Mouse (Mus musculus) kidney, embryonic 14.5 days (tissue): Measurements from ENCODE around the gene Hist1h2bh. TPM values are rescaled to one million over a fixed set of nuclear protein-coding genes. Genes with fewer than 3 reads are reported as not detected.

ENCODE experiments used
- ATAC-seq: fragments of 200-750 bp; cut with Nextera tagmentation; 2 replicates; pipeline ENCODE4 v1.8.0; 2017; ENCODE audit warnings: moderate number of reproducible peaks, mild to moderate bottlenecking, moderate TSS enrichment, moderate library complexity; ENCODE audit not compliant: low FRiP score, low TSS enrichment
- H3K27ac ChIP-seq: fragments of 300-500 bp; sonication (generic); 2 replicates; pipeline ENCODE4 v1.5.1; 2014; ENCODE audit warnings: low read depth, mild to moderate bottlenecking, low read length, moderate library complexity, mixed read lengths
- H3K27me3 ChIP-seq: fragments of 300-500 bp; sonication (generic); 2 replicates; pipeline ENCODE4 v1.6.1; 2014; ENCODE audit warnings: mild to moderate bottlenecking, low read length; ENCODE audit not compliant: control insufficient read depth, insufficient read depth
- H3K36me3 ChIP-seq: fragments of 300-500 bp; sonication (generic); 2 replicates; pipeline ENCODE4 v1.6.1; 2014; ENCODE audit warnings: low read length, mixed read lengths; ENCODE audit not compliant: control insufficient read depth, insufficient read depth
- H3K4me1 ChIP-seq: fragments of 300-500 bp; sonication (generic); 2 replicates; pipeline ENCODE4 v1.6.1; 2014; ENCODE audit warnings: low read length, mixed read lengths; ENCODE audit not compliant: control insufficient read depth, insufficient read depth
- H3K4me2 ChIP-seq: fragments of 300-500 bp; sonication (generic); replicated peaks from 2 replicates; pipeline ENCODE4 v1.6.1; 2014; ENCODE audit warnings: low read depth, mild to moderate bottlenecking, low read length
- H3K4me3 ChIP-seq: fragments of 300-500 bp; sonication (generic); 2 replicates; pipeline ENCODE4 v1.5.1; 2014; ENCODE audit warnings: mild to moderate bottlenecking, low read length
- H3K9ac ChIP-seq: fragments of 300-500 bp; sonication (generic); 2 replicates; pipeline ENCODE4 v1.6.1; 2014; ENCODE audit warnings: low read depth, mild to moderate bottlenecking, low read length, moderate library complexity
- H3K9me3 ChIP-seq: fragments of 300-500 bp; sonication (generic); 2 replicates; pipeline ENCODE4 v1.6.1; 2016; ENCODE audit warnings: low read length; ENCODE audit not compliant: control insufficient read depth
- WGBS: fragments of 180-500 bp; shearing (Covaris S2); extraction: QIAGEN DNeasy Blood & Tissue Kit; methylation state at CpG from one replicate; pipeline ENCODE4 v1.1.7; 2014; 5-methylcytosine and 5-hydroxymethylcytosine counted together
- polyA plus RNA-seq: library from polyadenylated mRNA; unstranded; fragments of >200 nt; fragmentation: Nextera tagmentation; extraction: Ambion mirVana; gene quantifications from 2 replicates; pipeline ENCODE4 v1.2.1, GENCODE M21; 2014

Gene Hist1h2bh
- polyA plus RNA-seq, 1 experiment from 2014 or later: 1.4 TPM

DNA sequence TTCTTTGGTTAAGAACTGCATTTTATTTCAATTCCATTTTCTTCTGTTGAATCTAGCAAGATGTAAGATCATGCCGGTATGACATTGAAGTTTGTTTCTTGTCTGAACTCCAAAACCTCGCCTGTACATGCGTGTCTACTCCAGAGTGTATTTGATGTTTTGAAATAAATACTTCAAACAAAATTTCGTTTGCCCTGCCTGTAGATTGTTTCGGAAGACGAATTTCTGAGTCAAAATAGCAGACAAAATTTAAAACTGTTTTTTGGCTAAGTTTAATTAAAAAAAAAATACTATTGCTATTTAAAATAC lies 24.9 kb downstream of the Hist1h2bh start:
- H3K9ac ChIP-seq: no peak overlapping the region; the same call in 1 of the 2 replicates
- no peaks in the 10 kb centered on the region for H3K36me3 ChIP-seq
- H3K9me3 ChIP-seq: no peaks in the 10 kb centered on the region
- no peak for ATAC-seq
- H3K4me2 ChIP-seq: peak overlapping the region; percentile 90
- under 1% methylated on average over 6 of the region's 6 CpGs for WGBS
- peaks cover 3% of the 10 kb centered on the region; the same call in 1 of the 2 replicates for H3K4me1 ChIP-seq
- H3K27ac ChIP-seq: no peak overlapping the region
- peak overlapping the region; percentile 57 for H3K4me3 ChIP-seq
- H3K27me3 ChIP-seq: no peaks in the 10 kb centered on the region

DNA sequence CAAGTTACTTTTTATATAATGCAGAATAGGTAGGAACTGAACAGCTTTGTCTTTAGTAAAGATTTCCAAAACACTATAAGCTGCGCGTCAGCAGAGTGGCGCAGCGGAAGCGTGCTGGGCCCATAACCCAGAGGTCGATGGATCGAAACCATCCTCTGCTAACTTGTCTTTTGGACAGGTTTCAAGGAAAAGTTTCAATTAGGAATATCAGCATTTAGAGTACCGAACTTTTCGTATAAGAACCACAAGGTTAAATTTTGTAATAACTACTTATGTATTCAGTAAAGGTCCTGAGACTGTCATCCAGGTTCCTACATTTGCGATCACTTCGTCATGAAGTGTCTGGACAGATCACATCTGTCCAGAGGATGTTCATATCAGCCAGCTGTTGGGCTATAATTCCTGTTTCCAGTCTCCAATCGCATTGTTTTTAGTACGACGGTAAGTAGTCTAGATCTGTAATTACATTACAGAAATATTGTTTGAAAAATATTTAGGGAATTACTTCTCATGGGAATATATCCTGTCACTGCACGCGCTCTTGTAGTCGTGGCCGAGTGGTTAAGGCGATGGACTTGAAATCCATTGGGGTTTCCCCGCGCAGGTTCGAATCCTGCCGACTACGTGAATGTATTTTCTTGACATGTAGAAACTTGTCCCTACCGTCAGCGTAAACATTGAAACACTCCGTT lies 25.4 kb downstream of the Hist1h2bh start:
- ATAC-seq: peak; percentile 85

DNA sequence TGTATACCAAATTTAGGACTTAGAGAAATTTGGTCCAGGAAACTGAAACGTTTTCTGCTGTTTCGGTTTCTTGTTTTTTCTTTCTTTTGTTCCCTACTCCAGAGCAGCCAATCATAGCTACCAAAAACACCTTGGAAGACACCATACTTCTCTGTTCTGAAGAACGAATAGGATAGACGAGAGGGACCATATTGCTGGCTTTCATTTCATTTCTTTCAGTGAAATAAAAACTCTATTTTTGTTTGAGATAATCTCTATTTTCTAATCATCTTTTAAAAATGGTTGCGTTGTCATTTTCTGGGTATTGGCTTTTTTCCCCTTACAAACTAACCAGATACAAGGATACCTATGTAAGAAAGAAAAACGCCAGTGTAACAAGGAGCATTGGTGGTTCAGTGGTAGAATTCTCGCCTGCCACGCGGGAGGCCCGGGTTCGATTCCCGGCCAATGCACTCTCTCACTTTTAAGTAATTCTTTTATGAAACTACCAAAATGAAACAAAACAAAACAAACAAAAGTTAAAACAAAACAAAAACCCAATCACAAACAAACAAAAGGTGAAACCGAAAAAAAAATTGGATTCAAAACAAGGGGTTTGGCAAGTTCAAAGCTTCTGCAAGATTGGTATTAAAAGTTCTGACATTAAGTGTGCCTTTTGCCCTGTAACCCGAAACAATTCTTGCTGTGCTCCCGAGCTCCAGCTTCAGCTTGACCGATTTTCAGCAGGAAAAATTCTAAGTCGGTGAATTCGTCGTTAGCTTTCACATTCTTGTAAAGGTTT lies 26.2 kb downstream of the Hist1h2bh start:
- Histone ChIP-seq H3K27me3 (no peaks in the 10 kb centered on the region), H3K4me2 (peak overlapping the region; percentile 90), H3K27ac (peak overlapping the region; percentile 44; the same call in 1 of the 2 replicates), H3K9me3 (no peaks in the 10 kb centered on the region), H3K36me3 (no peaks in the 10 kb centered on the region), H3K4me3 (peak overlapping the region; percentile 57), H3K9ac (peak overlapping the region; percentile 42; the same call in 1 of the 2 replicates), H3K4me1 (peaks cover 3% of the 10 kb centered on the region; the same call in 1 of the 2 replicates)
- peak; percentile 60 for ATAC-seq
- 0% methylated on average over 19 of the region's 19 CpGs for WGBS

More for the DNA sequence above, 25.4 kb downstream of the Hist1h2bh start:
- Histone ChIP-seq H3K9ac (peak overlapping the region; percentile 42; the same call in 1 of the 2 replicates), H3K9me3 (no peaks in the 10 kb centered on the region), H3K4me2 (peak overlapping the region; percentile 90), H3K36me3 (no peaks in the 10 kb centered on the region), H3K4me1 (peaks cover 3% of the 10 kb centered on the region; the same call in 1 of the 2 replicates), H3K27ac (peak overlapping the region; percentile 44; the same call in 1 of the 2 replicates), H3K27me3 (no peaks in the 10 kb centered on the region), H3K4me3 (peak overlapping the region; percentile 57)
- WGBS: under 1% methylated on average over 27 of the region's 27 CpGs

DNA sequence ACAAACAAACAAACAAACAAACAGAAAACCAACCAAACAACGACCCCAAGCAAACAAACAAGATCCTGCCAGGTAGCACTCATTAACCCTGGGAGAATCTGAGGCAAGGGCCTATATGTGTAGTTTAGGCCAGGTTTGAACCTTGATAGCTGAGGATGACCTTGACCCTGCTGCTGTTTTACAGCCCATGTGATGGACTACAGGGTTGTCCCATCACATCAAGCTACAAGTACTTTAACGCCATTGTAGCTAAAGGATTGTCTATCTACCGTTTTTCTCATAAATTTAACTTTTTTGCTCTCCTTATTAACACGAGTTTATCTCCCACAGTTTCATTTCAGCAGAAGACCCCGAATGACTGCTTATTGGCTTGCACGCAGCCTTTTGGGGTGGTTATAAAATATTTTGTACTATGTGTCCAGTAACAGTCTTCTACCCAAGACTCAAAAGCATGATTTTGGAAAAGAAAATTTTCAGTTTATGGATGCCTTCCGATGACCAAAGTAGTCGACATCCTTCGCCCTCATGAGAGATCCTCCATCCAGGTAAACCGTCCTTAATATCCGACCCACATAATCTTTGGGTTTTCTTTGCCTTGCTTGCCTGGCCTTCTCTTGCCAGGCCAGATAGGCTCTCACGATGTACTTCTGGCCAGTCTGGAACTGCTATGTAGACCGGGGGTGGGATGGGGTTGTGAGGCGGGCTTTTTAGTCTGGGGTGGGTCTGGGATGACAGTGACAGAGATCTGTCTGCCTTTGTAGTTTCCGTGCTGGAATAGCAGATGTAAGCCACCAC lies 27.2 kb downstream of the Hist1h2bh start:
- no peak overlapping the region for H3K27ac ChIP-seq

DNA sequence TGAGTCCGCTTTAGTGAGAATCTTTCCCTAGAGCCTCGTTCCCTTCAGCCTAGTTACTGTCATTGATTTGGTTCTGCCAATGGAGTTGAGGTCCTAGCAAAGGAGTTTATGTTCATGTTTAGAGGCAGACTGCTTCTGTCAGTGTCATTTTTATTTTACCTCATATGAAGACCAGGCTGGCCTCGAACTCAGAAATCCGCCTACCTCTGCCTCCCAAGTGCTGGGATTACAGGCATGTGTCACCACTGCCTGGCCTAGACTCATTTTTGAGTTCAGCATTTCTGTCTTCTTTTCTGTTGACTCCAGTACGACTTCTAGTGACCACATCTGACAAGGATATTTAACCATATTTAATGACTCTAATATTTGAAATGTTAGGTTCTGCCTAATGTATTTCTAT lies 27.9 kb downstream of the Hist1h2bh start:
- no peak overlapping the region for H3K4me3 ChIP-seq
- H3K9me3 ChIP-seq: no peaks in the 10 kb centered on the region
- no peak overlapping the region for H3K9ac ChIP-seq
- H3K27me3 ChIP-seq: no peaks in the 10 kb centered on the region
- no peak overlapping the region for H3K27ac ChIP-seq
- peaks cover 5% of the 10 kb centered on the region; the same call in 1 of the 2 replicates for H3K4me1 ChIP-seq
- WGBS: 80% methylated on average over 5 of the region's 5 CpGs
- no peak for ATAC-seq
- H3K36me3 ChIP-seq: no peaks in the 10 kb centered on the region
- no peak overlapping the region for H3K4me2 ChIP-seq

More for the DNA sequence above, 27.2 kb downstream of the Hist1h2bh start:
- no peaks in the 10 kb centered on the region for H3K27me3 ChIP-seq
- peak overlapping the region; percentile 90 for H3K4me2 ChIP-seq
- H3K4me1 ChIP-seq: peaks cover 3% of the 10 kb centered on the region; the same call in 1 of the 2 replicates
- H3K9me3 ChIP-seq: no peaks in the 10 kb centered on the region
- WGBS: 48% methylated on average over 15 of the region's 15 CpGs
- peak overlapping the region; percentile 42; the same call in 1 of the 2 replicates for H3K9ac ChIP-seq
- no peak for ATAC-seq
- H3K36me3 ChIP-seq: no peaks in the 10 kb centered on the region
- peak overlapping the region; percentile 57 for H3K4me3 ChIP-seq

DNA sequence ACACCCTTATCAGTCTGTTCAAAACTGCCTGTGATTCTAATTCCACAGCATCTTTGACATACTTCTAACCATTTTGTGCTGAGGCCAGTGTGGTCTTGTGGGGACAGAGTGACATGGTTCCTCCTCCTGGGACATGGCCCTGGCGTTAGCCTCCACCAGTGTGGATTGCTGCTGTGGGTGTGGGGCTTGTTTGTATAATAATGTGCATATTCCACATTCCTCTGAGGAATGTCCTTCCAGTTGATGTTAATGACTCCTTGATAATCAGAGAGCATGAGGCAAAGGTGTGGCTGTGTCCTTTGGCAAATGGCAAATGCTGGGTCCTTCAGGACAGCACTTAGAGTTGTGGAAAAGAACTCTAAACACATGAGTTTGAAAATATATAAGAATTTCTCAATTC lies 29.7 kb downstream of the Hist1h2bh start:
- no peaks in the 10 kb centered on the region for H3K9me3 ChIP-seq
- WGBS: 82% methylated on average over 1 of the region's 1 CpGs
- H3K4me1 ChIP-seq: peaks cover 7% of the 10 kb centered on the region; the same call in 1 of the 2 replicates
- no peak overlapping the region for H3K4me3 ChIP-seq
- no peaks in the 10 kb centered on the region for H3K27me3 ChIP-seq
- no peak overlapping the region for H3K9ac ChIP-seq
- H3K4me2 ChIP-seq: no peak overlapping the region
- no peak overlapping the region for H3K27ac ChIP-seq
- no peak for ATAC-seq
- no peaks in the 10 kb centered on the region for H3K36me3 ChIP-seq

DNA sequence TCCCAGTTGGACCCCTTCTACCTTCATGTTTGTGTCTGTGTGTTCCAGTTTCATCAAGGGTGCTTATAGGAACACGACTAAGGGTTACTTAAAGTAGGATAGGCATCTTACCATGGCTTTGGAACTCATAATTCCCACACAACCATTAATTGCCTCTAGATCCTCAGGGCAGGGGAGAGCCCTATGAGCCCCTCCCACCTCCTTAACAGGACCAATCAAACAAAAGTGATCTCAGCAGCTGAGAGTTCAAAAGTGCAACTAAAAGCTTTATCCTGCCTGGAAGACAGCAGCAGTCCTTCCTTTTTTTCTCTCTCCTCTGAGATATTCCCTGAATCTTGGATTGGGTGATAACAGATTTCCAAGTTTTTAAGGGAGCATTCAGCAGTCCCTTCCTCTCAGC lies 33.1 kb downstream of the Hist1h2bh start:
- Histone ChIP-seq H3K4me3 (no peak overlapping the region), H3K4me1 (peaks cover 14% of the 10 kb centered on the region), H3K27ac (no peak overlapping the region), H3K9me3 (no peaks in the 10 kb centered on the region), H3K36me3 (no peaks in the 10 kb centered on the region), H3K9ac (no peak overlapping the region), H3K27me3 (no peaks in the 10 kb centered on the region), H3K4me2 (no peak overlapping the region)
- 22% methylated on average over 1 of the region's 1 CpGs for whole genome bisulfite sequencing
- no peak for ATAC-seq

DNA sequence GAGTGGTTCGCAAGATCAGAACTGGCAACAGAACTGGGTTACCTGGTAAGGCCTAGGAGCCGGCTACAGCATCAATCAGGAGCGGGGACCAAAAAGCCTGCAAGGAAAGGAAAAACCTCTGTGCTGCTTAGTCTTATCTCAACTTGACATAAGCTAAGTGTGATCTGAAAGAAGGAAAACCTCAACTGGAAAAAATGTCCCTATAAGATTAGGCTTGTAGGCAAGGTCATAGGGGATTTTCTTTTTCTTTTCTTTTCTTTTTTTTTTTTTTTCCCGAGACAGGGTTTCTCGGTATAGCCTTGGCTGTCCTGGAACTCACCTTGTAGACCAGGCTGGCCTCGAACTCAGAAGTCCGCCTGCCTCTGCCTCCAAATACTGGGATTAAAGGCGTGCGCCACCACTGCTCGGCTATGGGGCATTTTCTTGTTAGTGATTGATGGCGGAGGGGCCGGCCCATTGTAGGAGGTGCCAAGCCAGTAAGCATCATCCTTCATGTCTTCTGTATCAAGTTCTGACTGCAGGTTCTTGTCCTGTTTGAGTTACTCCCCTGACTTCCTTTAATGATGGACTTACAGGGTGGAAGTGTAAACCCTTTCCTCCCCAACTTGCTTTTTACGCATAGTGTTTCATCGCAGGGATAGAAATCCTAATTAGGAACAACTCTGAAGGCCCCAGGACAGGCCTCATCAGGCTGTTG lies 36.2 kb downstream of the Hist1h2bh start:
- no peaks in the 10 kb centered on the region for H3K9me3 ChIP-seq
- 18% methylated on average over 14 of the region's 14 CpGs for WGBS
- no peaks in the 10 kb centered on the region for H3K27me3 ChIP-seq
- H3K27ac ChIP-seq: no peak overlapping the region
- peak overlapping the region; percentile 21 for H3K4me2 ChIP-seq
- H3K36me3 ChIP-seq: no peaks in the 10 kb centered on the region
- H3K4me3 ChIP-seq: peak overlapping the region; percentile 14; the same call in 1 of the 2 replicates
- H3K9ac ChIP-seq: no peak overlapping the region
- peak; percentile 50; the same call in 1 of the 2 replicates for ATAC-seq
- H3K4me1 ChIP-seq: peaks cover 18% of the 10 kb centered on the region
